Mouse (Mus musculus): ENCODE measurements at regions not wholly inside any gene's neighbourhood (a gene's known extent, or its start where the extent isn't known, plus 50 kb on each side); places are given as distances from the start of the nearest gene placed in this dataset.
"Not testable (repeated sequence)": the region's sequence is repeated elsewhere in the genome, so short reads cannot be mapped to it uniquely, and the experiment has no call there.

- Histone ChIP-seq H3K4me1 (ENCODE audit: control insufficient read depth, insufficient read depth, low read length) (no peaks in the 10 kb centered on the region), H3K27me3 (ENCODE audit: control insufficient read depth, insufficient read depth, low read length) (no peaks in the 10 kb centered on the region), H3K9me3 (ENCODE audit: control insufficient read depth, low read length) (no peaks in the 10 kb centered on the region), H3K9ac (ENCODE audit: low read length) (no peak overlapping the region), H3K4me3 (ENCODE audit: low read depth, low read length) (no peak overlapping the region), H3K27ac (ENCODE audit: low read depth, low read length) (no peak overlapping the region), H3K4me2 (ENCODE audit: low read depth) (no peak overlapping the region), H3K36me3 (ENCODE audit: control insufficient read depth, insufficient read depth, low read length) (no peaks in the 10 kb centered on the region)
- DNase-seq (ENCODE audit: low spot score) (no peak), ATAC-seq (ENCODE audit: insufficient read depth, low FRiP score, low TSS enrichment) (no peak)
- 90% methylated on average over 6 of the region's 6 CpGs for WGBS
These were observed 352.9 kb upstream of the Dab2 start for GRCm38 (mm10) chr15:5946650-5947049.

GRCm38 (mm10) chr15:5950919-5951318 is 348.7 kb upstream of the Dab2 start:
- H3K4me1 ChIP-seq (ENCODE audit: control insufficient read depth, insufficient read depth, low read length): no peaks in the 10 kb centered on the region
- no peak overlapping the region for H3K9ac ChIP-seq (ENCODE audit: low read length)
- WGBS: 86% methylated on average over 3 of the region's 3 CpGs
- H3K9me3 ChIP-seq (ENCODE audit: control insufficient read depth, low read length): no peaks in the 10 kb centered on the region
- DNase-seq (ENCODE audit: low spot score): no peak
- no peak for ATAC-seq (ENCODE audit: insufficient read depth, low FRiP score, low TSS enrichment)
- H3K36me3 ChIP-seq (ENCODE audit: control insufficient read depth, insufficient read depth, low read length): no peaks in the 10 kb centered on the region
- H3K4me2 ChIP-seq (ENCODE audit: low read depth): no peak overlapping the region
- no peak overlapping the region for H3K4me3 ChIP-seq (ENCODE audit: low read depth, low read length)
- H3K27me3 ChIP-seq (ENCODE audit: control insufficient read depth, insufficient read depth, low read length): no peaks in the 10 kb centered on the region
- no peak overlapping the region for H3K27ac ChIP-seq (ENCODE audit: low read depth, low read length)

- not testable (repeated sequence) for ATAC-seq (ENCODE audit: insufficient read depth, low FRiP score, low TSS enrichment); DNase-seq (ENCODE audit: low spot score); H3K4me1 ChIP-seq (ENCODE audit: control insufficient read depth, insufficient read depth, low read length); H3K4me2 ChIP-seq (ENCODE audit: low read depth); H3K27ac ChIP-seq (ENCODE audit: low read depth, low read length); H3K27me3 ChIP-seq (ENCODE audit: control insufficient read depth, insufficient read depth, low read length); H3K9me3 ChIP-seq (ENCODE audit: control insufficient read depth, low read length); H3K9ac ChIP-seq (ENCODE audit: low read length); H3K36me3 ChIP-seq (ENCODE audit: control insufficient read depth, insufficient read depth, low read length); H3K4me3 ChIP-seq (ENCODE audit: low read depth, low read length)
- WGBS: 98% methylated on average over 2 of the region's 2 CpGs
These were observed 347.9 kb upstream of the Dab2 start for GRCm38 (mm10) chr15:5951661-5952060.

- Histone ChIP-seq H3K4me1 (ENCODE audit: control insufficient read depth, insufficient read depth, low read length) (no peaks in the 10 kb centered on the region), H3K9me3 (ENCODE audit: control insufficient read depth, low read length) (no peaks in the 10 kb centered on the region)
These were observed 346.5 kb upstream of the Dab2 start for GRCm38 (mm10) chr15:5953106-5953505.

GRCm38 (mm10) chr15:5991351-5992065 is 308.1 kb upstream of the Dab2 start:
- Histone ChIP-seq H3K4me2 (ENCODE audit: low read depth) (no peak overlapping the region), H3K4me1 (ENCODE audit: control insufficient read depth, insufficient read depth, low read length) (no peaks in the 10 kb centered on the region), H3K36me3 (ENCODE audit: control insufficient read depth, insufficient read depth, low read length) (no peaks in the 10 kb centered on the region), H3K9ac (ENCODE audit: low read length) (no peak overlapping the region), H3K9me3 (ENCODE audit: control insufficient read depth, low read length) (no peaks in the 10 kb centered on the region), H3K27ac (ENCODE audit: low read depth, low read length) (no peak overlapping the region), H3K4me3 (ENCODE audit: low read depth, low read length) (no peak overlapping the region), H3K27me3 (ENCODE audit: control insufficient read depth, insufficient read depth, low read length) (no peaks in the 10 kb centered on the region)
- no peak for ATAC-seq (ENCODE audit: insufficient read depth, low FRiP score, low TSS enrichment)
- DNase-seq (ENCODE audit: low spot score): no peak
- 76% methylated on average over 5 of the region's 5 CpGs for WGBS

More at GRCm38 (mm10) chr15:5953106-5953505, 346.5 kb upstream of the Dab2 start:
- no peak overlapping the region for H3K27ac ChIP-seq (ENCODE audit: low read depth, low read length)
- no peaks in the 10 kb centered on the region for H3K27me3 ChIP-seq (ENCODE audit: control insufficient read depth, insufficient read depth, low read length)
- H3K4me3 ChIP-seq (ENCODE audit: low read depth, low read length): no peak overlapping the region
- H3K9ac ChIP-seq (ENCODE audit: low read length): no peak overlapping the region
- DNase-seq (ENCODE audit: low spot score) (no peak), ATAC-seq (ENCODE audit: insufficient read depth, low FRiP score, low TSS enrichment) (no peak)
- H3K36me3 ChIP-seq (ENCODE audit: control insufficient read depth, insufficient read depth, low read length): no peaks in the 10 kb centered on the region
- no peak overlapping the region for H3K4me2 ChIP-seq (ENCODE audit: low read depth)

- H3K27me3 ChIP-seq (ENCODE audit: control insufficient read depth, insufficient read depth, low read length): not testable (repeated sequence)
- 87% methylated on average over 1 of the region's 1 CpGs for WGBS
These were observed 307.4 kb upstream of the Dab2 start for GRCm38 (mm10) chr15:5992146-5992545.

GRCm38 (mm10) chr15:6000816-6001215 is 298.8 kb upstream of the Dab2 start:
- DNase-seq (ENCODE audit: low spot score) (no peak), ATAC-seq (ENCODE audit: insufficient read depth, low FRiP score, low TSS enrichment) (no peak)
- no peak overlapping the region for H3K9ac ChIP-seq (ENCODE audit: low read length)

More at GRCm38 (mm10) chr15:5992146-5992545, 307.4 kb upstream of the Dab2 start:
- not testable (repeated sequence) for H3K4me2 ChIP-seq (ENCODE audit: low read depth); H3K4me1 ChIP-seq (ENCODE audit: control insufficient read depth, insufficient read depth, low read length); H3K4me3 ChIP-seq (ENCODE audit: low read depth, low read length); H3K36me3 ChIP-seq (ENCODE audit: control insufficient read depth, insufficient read depth, low read length); H3K9ac ChIP-seq (ENCODE audit: low read length); DNase-seq (ENCODE audit: low spot score); H3K9me3 ChIP-seq (ENCODE audit: control insufficient read depth, low read length); ATAC-seq (ENCODE audit: insufficient read depth, low FRiP score, low TSS enrichment); H3K27ac ChIP-seq (ENCODE audit: low read depth, low read length)

GRCm38 (mm10) chr15:6001394-6001793 is 298.2 kb upstream of the Dab2 start:
- no peak for DNase-seq (ENCODE audit: low spot score)
- 94% methylated on average over 1 of the region's 1 CpGs for WGBS

More at GRCm38 (mm10) chr15:6000816-6001215, 298.8 kb upstream of the Dab2 start:
- WGBS: 79% methylated on average over 1 of the region's 1 CpGs
- Histone ChIP-seq H3K9me3 (ENCODE audit: control insufficient read depth, low read length) (no peaks in the 10 kb centered on the region), H3K36me3 (ENCODE audit: control insufficient read depth, insufficient read depth, low read length) (no peaks in the 10 kb centered on the region), H3K27me3 (ENCODE audit: control insufficient read depth, insufficient read depth, low read length) (no peaks in the 10 kb centered on the region), H3K4me1 (ENCODE audit: control insufficient read depth, insufficient read depth, low read length) (no peaks in the 10 kb centered on the region), H3K27ac (ENCODE audit: low read depth, low read length) (no peak overlapping the region), H3K4me2 (ENCODE audit: low read depth) (no peak overlapping the region), H3K4me3 (ENCODE audit: low read depth, low read length) (no peak overlapping the region)

GRCm38 (mm10) chr15:6014982-6015381 is 284.6 kb upstream of the Dab2 start:
- ATAC-seq (ENCODE audit: insufficient read depth, low FRiP score, low TSS enrichment): no peak
- no peak overlapping the region for H3K4me2 ChIP-seq (ENCODE audit: low read depth)
- WGBS: 80% methylated on average over 1 of the region's 1 CpGs

More at GRCm38 (mm10) chr15:6001394-6001793, 298.2 kb upstream of the Dab2 start:
- H3K9ac ChIP-seq (ENCODE audit: low read length): no peak overlapping the region
- no peaks in the 10 kb centered on the region for H3K4me1 ChIP-seq (ENCODE audit: control insufficient read depth, insufficient read depth, low read length)
- H3K4me2 ChIP-seq (ENCODE audit: low read depth): no peak overlapping the region
- no peak overlapping the region for H3K4me3 ChIP-seq (ENCODE audit: low read depth, low read length)
- H3K9me3 ChIP-seq (ENCODE audit: control insufficient read depth, low read length): no peaks in the 10 kb centered on the region
- no peaks in the 10 kb centered on the region for H3K36me3 ChIP-seq (ENCODE audit: control insufficient read depth, insufficient read depth, low read length)
- no peak for ATAC-seq (ENCODE audit: insufficient read depth, low FRiP score, low TSS enrichment)
- H3K27ac ChIP-seq (ENCODE audit: low read depth, low read length): no peak overlapping the region
- H3K27me3 ChIP-seq (ENCODE audit: control insufficient read depth, insufficient read depth, low read length): no peaks in the 10 kb centered on the region

More at GRCm38 (mm10) chr15:6014982-6015381, 284.6 kb upstream of the Dab2 start:
- no peaks in the 10 kb centered on the region for H3K9me3 ChIP-seq (ENCODE audit: control insufficient read depth, low read length)
- H3K4me1 ChIP-seq (ENCODE audit: control insufficient read depth, insufficient read depth, low read length): no peaks in the 10 kb centered on the region
- no peak for DNase-seq (ENCODE audit: low spot score)
- no peak overlapping the region for H3K4me3 ChIP-seq (ENCODE audit: low read depth, low read length)
- no peaks in the 10 kb centered on the region for H3K36me3 ChIP-seq (ENCODE audit: control insufficient read depth, insufficient read depth, low read length)
- H3K27ac ChIP-seq (ENCODE audit: low read depth, low read length): no peak overlapping the region
- no peaks in the 10 kb centered on the region for H3K27me3 ChIP-seq (ENCODE audit: control insufficient read depth, insufficient read depth, low read length)
- no peak overlapping the region for H3K9ac ChIP-seq (ENCODE audit: low read length)
